Mouse (Mus musculus) neural tube, embryonic 10.5 days (tissue): ENCODE data around the gene Ifit1bl2.
A peak's percentile ranks its signal among the peaks of the same experiment; 100 is the strongest.
"Not testable (repeated sequence)": the region's sequence is repeated elsewhere in the genome, so short reads cannot be mapped to it uniquely, and the experiment has no call there.

Source experiments
- DNase-seq: peaks from one replicate; pipeline ENCODE4 v3.0.0-alpha.2; 2017; ENCODE audit warnings: low spot score; ENCODE audit errors: extremely low spot score

The Ifit1bl2 gene

GRCm38 (mm10) chr19:34640623-34641022, at the start of gene Ifit1bl2, which contains the start of gene Ifit1:
Ifit1bl2 (minus strand) TSS chr19:34640743.
Ifit1 (plus strand) TSS chr19:34640871.
- DNase-seq: no peak

GRCm38 (mm10) chr19:34685530-34685929, 45.0 kb upstream of the Ifit1bl2 start:
- no peak for DNase-seq

- no peak for DNase-seq
These were observed 44.3 kb upstream of the Ifit1bl2 start for GRCm38 (mm10) chr19:34684857-34685256.

GRCm38 (mm10) chr19:34678428-34678827, 37.9 kb upstream of the Ifit1bl2 start:
- DNase-seq: no peak

GRCm38 (mm10) chr19:34673476-34673875, 32.9 kb upstream of the Ifit1bl2 start:
- DNase-seq: no peak

GRCm38 (mm10) chr19:34666127-34666526, 25.6 kb upstream of the Ifit1bl2 start:
- DNase-seq: peak; percentile 74

GRCm38 (mm10) chr19:34662740-34663139, 22.2 kb upstream of the Ifit1bl2 start:
- DNase-seq: no peak

GRCm38 (mm10) chr19:34662067-34662507, 21.5 kb upstream of the Ifit1bl2 start:
- peak; percentile 63 for DNase-seq

- no peak for DNase-seq
These were observed 16.2 kb upstream of the Ifit1bl2 start for GRCm38 (mm10) chr19:34656511-34657298.

GRCm38 (mm10) chr19:34655227-34655805, 14.8 kb upstream of the Ifit1bl2 start:
- no peak for DNase-seq

GRCm38 (mm10) chr19:34650997-34651396, 10.5 kb upstream of the Ifit1bl2 start:
- no peak for DNase-seq

GRCm38 (mm10) chr19:34650276-34650675, 9.7 kb upstream of the Ifit1bl2 start:
- DNase-seq: no peak

- DNase-seq: not testable (repeated sequence)
These were observed 7.1 kb upstream of the Ifit1bl2 start for GRCm38 (mm10) chr19:34647630-34648029.

- DNase-seq: no peak
These were observed 2.1 kb upstream of the Ifit1bl2 start for GRCm38 (mm10) chr19:34642616-34643015.

- DNase-seq: peak; percentile 40
These were observed 3.5 kb downstream of the Ifit1bl2 start for GRCm38 (mm10) chr19:34636933-34637557.

- no peak for DNase-seq
These were observed 7.1 kb downstream of the Ifit1bl2 start for GRCm38 (mm10) chr19:34633484-34633883.

GRCm38 (mm10) chr19:34631487-34631886, 9.1 kb downstream of the Ifit1bl2 start:
- DNase-seq: no peak

GRCm38 (mm10) chr19:34627496-34627895, 13.0 kb downstream of the Ifit1bl2 start:
- no peak for DNase-seq

GRCm38 (mm10) chr19:34624663-34625062, 15.9 kb downstream of the Ifit1bl2 start:
- no peak for DNase-seq

- no peak for DNase-seq
These were observed 16.8 kb downstream of the Ifit1bl2 start for GRCm38 (mm10) chr19:34623781-34624180.

GRCm38 (mm10) chr19:34620871-34621270, 19.7 kb downstream of the Ifit1bl2 start:
- DNase-seq: no peak
